22 mouse cellular contexts compared by ENCODE assay signal in the genomic region with DNA sequence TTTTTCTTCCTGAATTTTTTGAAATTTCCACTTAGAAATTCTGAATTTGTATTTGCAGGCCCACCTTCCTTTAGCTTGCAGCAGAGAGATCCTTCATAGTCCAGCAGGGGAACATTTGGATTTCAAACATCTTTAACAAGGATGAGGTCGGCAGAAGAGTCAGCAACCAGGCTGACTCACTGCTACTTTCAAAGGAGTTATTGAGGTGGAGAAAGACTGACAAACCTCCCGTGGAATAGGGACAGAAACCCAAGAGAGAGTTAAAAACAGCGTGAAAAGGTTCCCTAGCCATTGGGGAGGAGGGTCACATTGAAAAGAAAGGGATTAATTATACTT.
DNase-seq lines count a peak whose midpoint lies in the region; ATAC-seq and TF ChIP-seq lines count a peak whose summit lies in the region.
"Had no signal": no experiment of that assay in that cellular context is flagged by ENCODE, and none has a peak within 500 bp of the region (broad histone marks: within the 10 kb centered on the region; RNA-seq: fewer than 3 reads in every experiment).

No protein-coding gene starts in this region.

- DNase-seq in heart, adult 2 months, result no peak
- DNase-seq in kidney, adult 11 months, result no peak
- peak; percentile 16 for DNase-seq in Muller cell, postnatal 12 days (ENCODE audit: inconsistent ontology term)
- no peak for DNase-seq in cerebellum, postnatal 14 days
- DNase-seq: B cell, adult 2 months; cerebellum, adult 11 months; cerebellum, postnatal 25 days; embryo, embryonic 11 days; gastrocnemius, postnatal 10 days; liver; liver, postnatal 0 days; lung, postnatal 10 days; midbrain, embryonic 14.5 days; thymus, postnatal 36 days had no signal

- no peak for TF ChIP-seq EP300 in heart, adult 2 months (IDR thresholded peaks at IDR 0.05; ENCODE audit: insufficient read depth, low read depth, low read length)

- H3K27ac ChIP-seq in heart, adult 2 months, result 0 out of 2 replicates have a peak overlapping the region, but pooled peaks have one; percentile 9
- no peak overlapping the region for H3K27ac ChIP-seq in heart, embryonic 11.5 days (ENCODE audit: low read depth, low read length)
- peak overlapping the region; percentile 85 for H3K27ac ChIP-seq in kidney, embryonic 15.5 days
- H3K27ac ChIP-seq in macrophage, result peak overlapping the region; percentile 87

- intact Hi-C loops in heart, adult 2 months (cut with DNase I), result loop anchor here (5.0 to 10.0 kb wide), 2 partner anchors 91 to 333 kb away; no protein-coding TSS in a partner anchor

- no peak overlapping the region for H3K4me3 ChIP-seq in heart, adult 2 months
- no peak overlapping the region for H3K4me3 ChIP-seq in heart, embryonic 11.5 days (ENCODE audit: low read depth, low read length)
- H3K4me3 ChIP-seq in kidney, embryonic 15.5 days (replicated peaks), result no peak overlapping the region
- H3K4me3 ChIP-seq in macrophage (ENCODE audit: inconsistent target), result no peak overlapping the region
- H3K4me3 ChIP-seq: megakaryocyte, embryonic 14.5 days; neural tube, embryonic 13.5 days had no signal

- H3K4me2 ChIP-seq in heart, embryonic 11.5 days, result no peak overlapping the region
- no peak overlapping the region for H3K4me2 ChIP-seq in kidney, embryonic 15.5 days
- H3K4me2 ChIP-seq: neural tube, embryonic 13.5 days had no signal

- no peaks in the 10 kb centered on the region for H3K9me3 ChIP-seq in heart, embryonic 11.5 days (replicated peaks; ENCODE audit: control insufficient read depth, low read length)
- H3K9me3 ChIP-seq in kidney, embryonic 15.5 days (replicated peaks), result no peaks in the 10 kb centered on the region
- H3K9me3 ChIP-seq: megakaryocyte, embryonic 14.5 days; neural tube, embryonic 13.5 days had no signal

- H3K36me3 ChIP-seq in heart, adult 2 months (ENCODE audit: control insufficient read depth, insufficient read depth, low read length), result no peaks in the 10 kb centered on the region
- no peaks in the 10 kb centered on the region for H3K36me3 ChIP-seq in heart, embryonic 11.5 days (ENCODE audit: control insufficient read depth, insufficient read depth, low read length)
- H3K36me3 ChIP-seq in kidney, embryonic 15.5 days, result no peaks in the 10 kb centered on the region
- no peaks in the 10 kb centered on the region for H3K36me3 ChIP-seq in macrophage (ENCODE audit: inconsistent target)
- H3K36me3 ChIP-seq: neural tube, embryonic 13.5 days had no signal

- no peak overlapping the region for H3K9ac ChIP-seq in heart, adult 2 months (ENCODE audit: low read depth, low read length)
- H3K9ac ChIP-seq in heart, embryonic 11.5 days (ENCODE audit: low read depth, low read length), result no peak overlapping the region
- H3K9ac ChIP-seq in kidney, embryonic 15.5 days, result no peak overlapping the region
- H3K9ac ChIP-seq: liver, postnatal 0 days; neural tube, embryonic 13.5 days had no signal

- TF ChIP-seq CTCF in heart, adult 2 months (IDR thresholded peaks at IDR 0.05), result no peak

- ATAC-seq in heart, embryonic 11.5 days (replicated peaks; ENCODE audit: insufficient number of reproducible peaks, low FRiP score, low TSS enrichment), result no peak
- no peak for ATAC-seq in kidney, embryonic 15.5 days (replicated peaks; ENCODE audit: low FRiP score)
- ATAC-seq: forebrain, embryonic 14.5 days; hindbrain, embryonic 16.5 days; intestine, embryonic 16.5 days; liver, postnatal 0 days had no signal

- no peaks in the 10 kb centered on the region for H3K27me3 ChIP-seq in heart, adult 2 months (ENCODE audit: control insufficient read depth, insufficient read depth, low read length)
- H3K27me3 ChIP-seq in heart, embryonic 11.5 days (ENCODE audit: control insufficient read depth, insufficient read depth, low read length), result no peaks in the 10 kb centered on the region
- no peaks in the 10 kb centered on the region for H3K27me3 ChIP-seq in kidney, embryonic 15.5 days
- H3K27me3 ChIP-seq: megakaryocyte, embryonic 14.5 days had no signal

- TF ChIP-seq POLR2A in heart, adult 2 months (IDR thresholded peaks at IDR 0.05; ENCODE audit: insufficient read depth, low read depth, low read length), result no peak

- peaks cover 5% of the 10 kb centered on the region for H3K4me1 ChIP-seq in heart, adult 2 months (ENCODE audit: control insufficient read depth, insufficient read depth, low read length)
- H3K4me1 ChIP-seq in heart, embryonic 11.5 days (ENCODE audit: control insufficient read depth, insufficient read depth, low read length), result 0 out of 2 replicates have a peak, but pooled peaks cover 2% of the 10 kb centered on the region
- peaks cover 12% of the 10 kb centered on the region for H3K4me1 ChIP-seq in kidney, embryonic 15.5 days
- H3K4me1 ChIP-seq: megakaryocyte, embryonic 14.5 days; neural tube, embryonic 13.5 days had no signal

- no peaks in the 10 kb centered on the region for H3K79me2 ChIP-seq in heart, adult 2 months (replicated peaks; ENCODE audit: control insufficient read depth, insufficient read depth, low read length)
- no peaks in the 10 kb centered on the region for H3K79me2 ChIP-seq in macrophage (ENCODE audit: inconsistent target)

- 51% methylated on average over 3 of the region's 3 CpGs for WGBS in heart, adult 2 months
- WGBS in heart, embryonic 11.5 days (ENCODE audit: insufficient replicate concordance), result 33% methylated on average over 3 of the region's 3 CpGs
- 43% methylated on average over 3 of the region's 3 CpGs for WGBS in kidney, embryonic 15.5 days
- 77% methylated on average over 3 of the region's 3 CpGs for WGBS in macrophage (ENCODE audit: missing documents)
